Mouse (Mus musculus): ENCODE measurements around the gene Tec. TPM values are rescaled to one million over a fixed set of nuclear protein-coding genes. Genes with fewer than 3 reads are reported as not detected.
A peak's percentile ranks its signal among the peaks of the same experiment; 100 is the strongest.

Tec gene
- polyA plus RNA-seq, 1 experiment from 2014 or later: 12.1 TPM

GRCm38 (mm10) chr5:72845928-72846630 is 22.2 kb downstream of the Tec start:
- Histone ChIP-seq H3K4me3 (ENCODE audit: low read length) (no peak overlapping the region), H3K4me2 (replicated peaks; ENCODE audit: low read depth, low read length) (no peak overlapping the region), H3K27ac (ENCODE audit: low read length) (no peak overlapping the region), H3K9ac (replicated peaks; ENCODE audit: low read length) (no peak overlapping the region), H3K9me3 (ENCODE audit: low read length) (peaks cover 2% of the 10 kb centered on the region; the same call in 1 of the 2 replicates), H3K36me3 (ENCODE audit: insufficient read depth, low read length) (no peaks in the 10 kb centered on the region), H3K4me1 (ENCODE audit: insufficient read depth, low read length) (peaks cover 17% of the 10 kb centered on the region; the same call in 1 of the 2 replicates), H3K27me3 (ENCODE audit: insufficient read depth, low read length) (no peaks in the 10 kb centered on the region)
- ATAC-seq (ENCODE audit: low FRiP score, low TSS enrichment): 0 out of 2 replicates have a peak, but pooled peaks have one; percentile 58
- 71% methylated on average over 9 of the region's 9 CpGs for WGBS

DNA sequence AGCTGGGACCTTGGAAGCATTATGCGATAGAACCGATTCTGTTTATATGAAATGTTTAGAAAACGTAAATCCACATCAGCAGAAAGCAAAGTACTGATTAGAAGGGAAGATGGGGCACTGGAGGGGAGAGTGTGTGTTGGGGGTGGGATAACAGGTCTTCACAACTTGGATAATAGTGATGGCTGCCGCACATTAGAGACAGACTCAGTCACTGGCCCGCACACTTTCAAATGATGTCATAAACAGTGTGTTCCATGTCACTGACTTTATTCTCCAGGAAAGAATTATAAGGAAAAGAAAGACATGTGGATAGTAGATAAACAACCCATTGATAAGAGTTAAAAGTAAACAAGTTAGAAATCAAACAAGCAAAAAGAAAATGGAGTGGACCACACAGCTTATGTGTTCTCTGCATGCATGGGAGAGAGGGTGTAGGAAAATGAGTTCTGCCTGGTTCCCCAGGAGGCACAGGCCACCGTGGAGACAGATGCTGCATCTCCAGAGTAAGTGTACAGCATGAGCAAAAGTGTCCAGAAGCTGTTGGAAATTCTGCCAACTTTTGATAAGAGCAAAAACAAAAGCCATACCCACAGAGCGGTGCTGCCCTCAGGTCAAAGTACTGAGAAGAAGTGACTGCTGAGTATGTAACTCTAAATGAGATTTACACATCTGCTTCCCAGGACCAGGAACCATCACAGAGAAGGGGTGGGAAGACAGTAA is 23.3 kb downstream of the Tec start:
- Histone ChIP-seq H3K4me2 (replicated peaks; ENCODE audit: low read depth, low read length) (no peak overlapping the region), H3K9me3 (ENCODE audit: low read length) (peaks cover 9% of the 10 kb centered on the region; the same call in 1 of the 2 replicates), H3K9ac (replicated peaks; ENCODE audit: low read length) (no peak overlapping the region), H3K4me1 (ENCODE audit: insufficient read depth, low read length) (peaks cover 13% of the 10 kb centered on the region; the same call in 1 of the 2 replicates), H3K27me3 (ENCODE audit: insufficient read depth, low read length) (no peaks in the 10 kb centered on the region), H3K4me3 (ENCODE audit: low read length) (no peak overlapping the region), H3K27ac (ENCODE audit: low read length) (no peak overlapping the region), H3K36me3 (ENCODE audit: insufficient read depth, low read length) (no peaks in the 10 kb centered on the region)
- no peak for ATAC-seq (ENCODE audit: low FRiP score, low TSS enrichment)
- 66% methylated on average over 7 of the region's 7 CpGs for WGBS

- 35% methylated on average over 2 of the region's 2 CpGs for WGBS
- no peak overlapping the region for H3K4me3 ChIP-seq (ENCODE audit: low read length)
- no peaks in the 10 kb centered on the region for H3K27me3 ChIP-seq (ENCODE audit: insufficient read depth, low read length)
- peaks cover 9% of the 10 kb centered on the region; the same call in 1 of the 2 replicates for H3K9me3 ChIP-seq (ENCODE audit: low read length)
- H3K36me3 ChIP-seq (ENCODE audit: insufficient read depth, low read length): no peaks in the 10 kb centered on the region
- H3K4me1 ChIP-seq (ENCODE audit: insufficient read depth, low read length): peaks cover 13% of the 10 kb centered on the region; the same call in 1 of the 2 replicates
- no peak for ATAC-seq (ENCODE audit: low FRiP score, low TSS enrichment)
- no peak overlapping the region; the same call in 1 of the 2 replicates for H3K27ac ChIP-seq (ENCODE audit: low read length)
- no peak overlapping the region for H3K9ac ChIP-seq (replicated peaks; ENCODE audit: low read length)
- no peak overlapping the region for H3K4me2 ChIP-seq (replicated peaks; ENCODE audit: low read depth, low read length)
These were observed 24.0 kb downstream of the Tec start for GRCm38 (mm10) chr5:72844294-72844693.

DNA sequence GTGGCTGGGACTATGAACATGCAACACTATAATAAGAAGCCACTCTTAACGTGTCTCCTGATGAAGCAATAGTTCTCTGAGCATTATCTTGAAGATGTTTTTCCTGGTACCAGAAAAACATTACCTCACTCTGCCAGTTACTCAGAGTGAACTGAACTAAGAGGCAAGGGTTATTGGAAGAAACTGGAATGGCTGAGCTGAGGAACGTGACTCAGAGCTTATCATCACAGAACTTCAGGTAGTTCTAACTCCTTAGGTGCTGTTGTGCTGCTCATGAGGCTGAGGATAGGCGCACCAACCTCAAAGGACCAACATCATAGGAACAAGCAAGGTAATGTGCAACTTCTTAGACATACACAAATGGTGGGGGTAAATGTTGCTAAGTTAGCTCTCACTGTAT is 28.6 kb downstream of the Tec start:
- no peak overlapping the region for H3K4me3 ChIP-seq (ENCODE audit: low read length)
- no peak for ATAC-seq (ENCODE audit: low FRiP score, low TSS enrichment)

GRCm38 (mm10) chr5:72838976-72839375 is 29.3 kb downstream of the Tec start:
- WGBS: 42% methylated on average over 2 of the region's 2 CpGs
- Histone ChIP-seq H3K9ac (replicated peaks; ENCODE audit: low read length) (no peak overlapping the region), H3K4me1 (ENCODE audit: insufficient read depth, low read length) (0 out of 2 replicates have a peak, but pooled peaks cover 3% of the 10 kb centered on the region), H3K27ac (ENCODE audit: low read length) (no peak overlapping the region), H3K4me2 (replicated peaks; ENCODE audit: low read depth, low read length) (no peak overlapping the region), H3K36me3 (ENCODE audit: insufficient read depth, low read length) (no peaks in the 10 kb centered on the region), H3K27me3 (ENCODE audit: insufficient read depth, low read length) (no peaks in the 10 kb centered on the region), H3K4me3 (ENCODE audit: low read length) (no peak overlapping the region), H3K9me3 (ENCODE audit: low read length) (peaks cover 12% of the 10 kb centered on the region; the same call in 1 of the 2 replicates)
- ATAC-seq (ENCODE audit: low FRiP score, low TSS enrichment): no peak

More for the DNA sequence above, 28.6 kb downstream of the Tec start:
- 87% methylated on average over 3 of the region's 3 CpGs for WGBS
- H3K4me1 ChIP-seq (ENCODE audit: insufficient read depth, low read length): 0 out of 2 replicates have a peak, but pooled peaks cover 8% of the 10 kb centered on the region
- no peak overlapping the region for H3K9ac ChIP-seq (replicated peaks; ENCODE audit: low read length)
- H3K9me3 ChIP-seq (ENCODE audit: low read length): peaks cover 12% of the 10 kb centered on the region; the same call in 1 of the 2 replicates
- H3K27ac ChIP-seq (ENCODE audit: low read length): no peak overlapping the region
- H3K4me2 ChIP-seq (replicated peaks; ENCODE audit: low read depth, low read length): no peak overlapping the region
- H3K36me3 ChIP-seq (ENCODE audit: insufficient read depth, low read length): no peaks in the 10 kb centered on the region
- H3K27me3 ChIP-seq (ENCODE audit: insufficient read depth, low read length): no peaks in the 10 kb centered on the region

DNA sequence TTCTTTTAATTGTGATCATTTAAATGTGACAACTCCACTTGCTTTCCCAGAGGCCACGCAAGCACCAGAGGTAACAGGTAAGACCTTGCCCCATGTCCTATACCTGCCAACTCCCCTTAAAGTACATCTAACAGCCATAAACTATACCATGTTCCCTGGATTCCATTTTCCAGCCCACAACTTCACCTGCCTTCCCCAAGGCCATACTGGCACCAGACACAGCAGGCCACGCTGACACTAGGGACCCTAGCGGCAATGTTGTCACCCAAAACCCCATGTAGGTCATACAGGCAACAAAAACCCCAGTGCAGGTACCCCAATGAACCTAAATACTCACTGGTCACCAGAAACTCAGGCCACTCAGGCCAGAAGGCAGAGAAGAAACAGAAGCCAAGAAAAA is 32.6 kb downstream of the Tec start:
- ATAC-seq (ENCODE audit: low FRiP score, low TSS enrichment): no peak
- no peak overlapping the region for H3K4me3 ChIP-seq (ENCODE audit: low read length)
- 89% methylated on average over 3 of the region's 3 CpGs for WGBS
- H3K27me3 ChIP-seq (ENCODE audit: insufficient read depth, low read length): no peaks in the 10 kb centered on the region
- no peaks in the 10 kb centered on the region for H3K36me3 ChIP-seq (ENCODE audit: insufficient read depth, low read length)
- no peak overlapping the region for H3K27ac ChIP-seq (ENCODE audit: low read length)
- H3K4me2 ChIP-seq (replicated peaks; ENCODE audit: low read depth, low read length): no peak overlapping the region
- peaks cover 6% of the 10 kb centered on the region; the same call in 1 of the 2 replicates for H3K9me3 ChIP-seq (ENCODE audit: low read length)
- 0 out of 2 replicates have a peak, but pooled peaks cover 3% of the 10 kb centered on the region for H3K4me1 ChIP-seq (ENCODE audit: insufficient read depth, low read length)
- H3K9ac ChIP-seq (replicated peaks; ENCODE audit: low read length): no peak overlapping the region

- no peak overlapping the region for H3K9ac ChIP-seq (replicated peaks; ENCODE audit: low read length)
- no peak overlapping the region for H3K4me3 ChIP-seq (ENCODE audit: low read length)
- H3K27ac ChIP-seq (ENCODE audit: low read length): no peak overlapping the region
- WGBS: 80% methylated on average over 15 of the region's 15 CpGs
- no peaks in the 10 kb centered on the region for H3K27me3 ChIP-seq (ENCODE audit: insufficient read depth, low read length)
- H3K9me3 ChIP-seq (ENCODE audit: low read length): peaks cover 3% of the 10 kb centered on the region; the same call in 1 of the 2 replicates
- H3K4me1 ChIP-seq (ENCODE audit: insufficient read depth, low read length): peaks cover 7% of the 10 kb centered on the region
- no peak for ATAC-seq (ENCODE audit: low FRiP score, low TSS enrichment)
- no peak overlapping the region for H3K4me2 ChIP-seq (replicated peaks; ENCODE audit: low read depth, low read length)
- H3K36me3 ChIP-seq (ENCODE audit: insufficient read depth, low read length): no peaks in the 10 kb centered on the region
These were observed 35.1 kb downstream of the Tec start for GRCm38 (mm10) chr5:72832904-72833765.

DNA sequence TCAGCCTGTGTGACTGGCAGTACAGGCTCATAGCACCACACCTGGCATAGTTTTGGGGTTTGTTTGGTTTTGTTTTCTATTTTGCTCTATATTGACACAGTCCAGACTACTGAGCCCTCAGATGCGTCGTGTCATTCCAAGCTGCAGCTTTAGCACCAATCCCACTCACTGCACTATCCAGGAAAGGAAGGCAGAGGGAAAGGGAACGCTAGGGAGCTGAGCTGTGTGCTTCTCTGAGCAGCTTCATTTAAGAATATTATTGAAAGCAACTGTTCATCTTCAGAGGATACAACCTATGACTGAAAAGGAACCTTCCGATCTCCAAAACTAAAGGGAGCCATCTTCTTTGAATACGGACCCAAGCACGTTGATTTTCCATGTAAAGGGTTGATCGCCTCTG is 36.1 kb downstream of the Tec start:
- WGBS: 92% methylated on average over 7 of the region's 7 CpGs
- no peak overlapping the region for H3K9ac ChIP-seq (replicated peaks; ENCODE audit: low read length)
- no peaks in the 10 kb centered on the region for H3K27me3 ChIP-seq (ENCODE audit: insufficient read depth, low read length)
- H3K4me3 ChIP-seq (ENCODE audit: low read length): no peak overlapping the region
- no peaks in the 10 kb centered on the region for H3K36me3 ChIP-seq (ENCODE audit: insufficient read depth, low read length)
- no peak overlapping the region for H3K27ac ChIP-seq (ENCODE audit: low read length)
- H3K9me3 ChIP-seq (ENCODE audit: low read length): no peaks in the 10 kb centered on the region
- ATAC-seq (ENCODE audit: low FRiP score, low TSS enrichment): no peak
- no peak overlapping the region for H3K4me2 ChIP-seq (replicated peaks; ENCODE audit: low read depth, low read length)
- H3K4me1 ChIP-seq (ENCODE audit: insufficient read depth, low read length): peaks cover 17% of the 10 kb centered on the region

DNA sequence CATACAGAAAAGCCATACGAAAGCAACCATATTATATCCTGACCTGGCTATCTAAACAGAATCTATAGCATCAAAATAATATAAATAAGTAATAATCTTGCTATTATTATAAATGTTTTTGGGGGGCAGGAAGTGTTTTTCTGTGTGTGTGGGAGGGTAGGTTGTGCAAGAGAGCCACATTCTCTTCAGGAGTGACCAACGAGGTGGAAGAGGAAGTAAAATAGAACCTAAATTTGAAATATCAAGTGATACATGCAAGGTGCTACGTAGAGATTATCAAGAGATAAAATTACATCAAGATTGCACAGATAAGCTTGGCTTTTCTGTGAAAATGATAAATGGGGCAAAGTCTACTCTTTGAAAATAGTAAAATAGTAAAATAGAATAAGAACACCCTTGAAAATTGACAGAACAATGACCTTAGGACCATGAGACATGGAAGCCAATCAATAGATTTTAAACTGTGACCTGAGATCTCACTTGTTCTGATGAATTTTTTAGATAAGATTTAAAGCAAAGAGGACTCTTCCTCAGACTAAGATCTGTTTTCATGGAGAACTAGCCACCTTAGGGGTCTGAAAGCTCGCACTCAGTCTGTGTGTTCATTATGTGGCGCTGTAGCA is 37.2 kb downstream of the Tec start:
- Histone ChIP-seq H3K4me3 (ENCODE audit: low read length) (no peak overlapping the region), H3K27me3 (ENCODE audit: insufficient read depth, low read length) (no peaks in the 10 kb centered on the region), H3K4me2 (replicated peaks; ENCODE audit: low read depth, low read length) (no peak overlapping the region), H3K9me3 (ENCODE audit: low read length) (no peaks in the 10 kb centered on the region), H3K4me1 (ENCODE audit: insufficient read depth, low read length) (peaks cover 20% of the 10 kb centered on the region), H3K27ac (ENCODE audit: low read length) (no peak overlapping the region), H3K9ac (replicated peaks; ENCODE audit: low read length) (no peak overlapping the region), H3K36me3 (ENCODE audit: insufficient read depth, low read length) (no peaks in the 10 kb centered on the region)
- no peak for ATAC-seq (ENCODE audit: low FRiP score, low TSS enrichment)
- 85% methylated on average over 5 of the region's 5 CpGs for WGBS

All from kidney, embryonic 16.5 days (tissue).